Mouse (Mus musculus) layer of hippocampus, adult 2 months (tissue): ENCODE results near the gene Irs3. TPM values are rescaled to one million over a fixed set of nuclear protein-coding genes. Genes with fewer than 3 reads are reported as not detected.

Experiments used
- DNase-seq, 2 experiments: peaks; one replicate each; pipeline ENCODE4 v3.0.0; 2022; ENCODE audit warnings: low spot score in 2 of 2
- H3K27ac ChIP-seq: fragments of 200-600 bp; 2 replicates; pipeline ENCODE4 v1.8.1; 2022
- H3K4me3 ChIP-seq: fragments of 200-600 bp; 2 replicates; pipeline ENCODE4 v1.8.1; 2022; ENCODE audit warnings: mild to moderate bottlenecking
- CTCF ChIP-seq: fragments of 200-600 bp; conservative IDR thresholded peaks from 2 replicates; pipeline ENCODE4 v1.8.1; 2022; ENCODE audit warnings: antibody characterized with exemption, mild to moderate bottlenecking, moderate library complexity
- total RNA-seq, 2 experiments: library from RNA; stranded (reverse); gene quantifications; 2 replicates each; pipeline ENCODE4 v1.2.3; 2021

Gene Irs3
- total RNA-seq, 2 experiments from 2014 or later, result 0.15 TPM; not detected in 1

GRCm38 (mm10) chr5:137609292-137609691, 36.2 kb downstream of the Irs3 start:
- no peak for DNase-seq
- no peak overlapping the region for H3K4me3 ChIP-seq
- no peak for TF ChIP-seq CTCF

GRCm38 (mm10) chr5:137608654-137609190, 36.8 kb downstream of the Irs3 start:
- H3K4me3 ChIP-seq, result no peak overlapping the region
- no peak overlapping the region for H3K27ac ChIP-seq
- no peak for DNase-seq
- TF ChIP-seq CTCF, result no peak

More at GRCm38 (mm10) chr5:137609292-137609691, 36.2 kb downstream of the Irs3 start:
- no peak overlapping the region for H3K27ac ChIP-seq

GRCm38 (mm10) chr5:137607860-137608653, 37.5 kb downstream of the Irs3 start:
- Histone ChIP-seq H3K4me3 (no peak overlapping the region), H3K27ac (no peak overlapping the region)
- no peak for TF ChIP-seq CTCF
- no peak for DNase-seq

GRCm38 (mm10) chr5:137601365-137601729, 44.2 kb downstream of the Irs3 start:
- DNase-seq, result no peak
- H3K27ac ChIP-seq, result peak overlapping the region; percentile 95; the same call in 1 of the 2 replicates
- no peak for TF ChIP-seq CTCF
- peak overlapping the region; percentile 96 for H3K4me3 ChIP-seq

- no peak for TF ChIP-seq CTCF
- Histone ChIP-seq H3K27ac (peak within 1 kb of the TSS; percentile 95), H3K4me3 (peak within 1 kb of the TSS; percentile 96)
- DNase-seq, result peak; percentile 95
These were observed 44.7 kb downstream of the Irs3 start, which contains the start of gene Mospd3 for GRCm38 (mm10) chr5:137600619-137601364. Gene Mospd3 (minus strand): TSS chr5:137601058.

GRCm38 (mm10) chr5:137600281-137600618, 45.3 kb downstream of the Irs3 start:
- Histone ChIP-seq H3K27ac (peak overlapping the region; percentile 95), H3K4me3 (peak overlapping the region; percentile 96)
- peak in 1 of 2 experiments; percentile 23 for DNase-seq
- TF ChIP-seq CTCF, result no peak; the same call in 1 of the 2 replicates

GRCm38 (mm10) chr5:137599600-137599999, 45.9 kb downstream of the Irs3 start:
- H3K27ac ChIP-seq, result 0 out of 2 replicates have a peak overlapping the region, but pooled peaks have one; percentile 95
- TF ChIP-seq CTCF, result no peak
- peak overlapping the region; percentile 96 for H3K4me3 ChIP-seq
- no peak for DNase-seq

GRCm38 (mm10) chr5:137598100-137598826, 47.3 kb downstream of the Irs3 start:
- Histone ChIP-seq H3K27ac (no peak overlapping the region), H3K4me3 (no peak overlapping the region)
- DNase-seq, result no peak
- no peak for TF ChIP-seq CTCF

GRCm38 (mm10) chr5:137597625-137598024, 47.9 kb downstream of the Irs3 start:
- Histone ChIP-seq H3K4me3 (no peak overlapping the region), H3K27ac (no peak overlapping the region)
- no peak for TF ChIP-seq CTCF
- DNase-seq, result no peak

GRCm38 (mm10) chr5:137596601-137597261, 48.8 kb downstream of the Irs3 start:
- Histone ChIP-seq H3K4me3 (no peak overlapping the region), H3K27ac (no peak overlapping the region)
- TF ChIP-seq CTCF, result no peak
- DNase-seq, result no peak

- Histone ChIP-seq H3K4me3 (no peak overlapping the region), H3K27ac (no peak overlapping the region)
- no peak for TF ChIP-seq CTCF
- DNase-seq, result no peak
These were observed 49.6 kb downstream of the Irs3 start for GRCm38 (mm10) chr5:137595921-137596320.

Other genes with a start within 250 kb of the Irs3 start
- under 1 TPM; 0.36 to 0.49 TPM for gene Zan, start 168.7 kb downstream of the Irs3 start, total RNA-seq
- gene Pop7, start 143.2 kb downstream of the Irs3 start, total RNA-seq, result 10 to 100 TPM; 33.8 to 35.1 TPM
- 10 to 100 TPM; 61.9 to 63.5 TPM for gene Gigyf1, start 127.2 kb downstream of the Irs3 start, total RNA-seq
- gene Epo, start 112.5 kb downstream of the Irs3 start, total RNA-seq, result not detected
- 100 to 1,000 TPM; 600 to 607 TPM for gene Gnb2, start 112.2 kb downstream of the Irs3 start, total RNA-seq
- 100 to 1,000 TPM; 138 to 142 TPM for gene Actl6b, start 92.2 kb downstream of the Irs3 start, total RNA-seq
- gene Tfr2, start 75.9 kb downstream of the Irs3 start, total RNA-seq, result 10 to 100 TPM; 16.7 to 20.2 TPM
- 10 to 100 TPM; 26.2 to 29.3 TPM for gene Mospd3, start 44.7 kb downstream of the Irs3 start, total RNA-seq
- gene Pcolce, start 31.9 kb downstream of the Irs3 start, total RNA-seq, result 1 to 10 TPM; 6.1 to 8.4 TPM
- gene Fbxo24, start 16.7 kb downstream of the Irs3 start, total RNA-seq, result under 1 TPM in 1 of 2 experiments, not detected in 1; 0.56 TPM
- 10 to 100 TPM; 25.4 to 28.1 TPM for gene Lrch4, start 16.6 kb downstream of the Irs3 start, total RNA-seq
- gene Gm20605, start 16.5 kb downstream of the Irs3 start, total RNA-seq, result 10 to 100 TPM; 15.5 to 19.7 TPM
- gene Sap25, start 4.4 kb downstream of the Irs3 start, total RNA-seq, result 10 to 100 TPM in 1 of 2 experiments, 1 to 10 TPM in 1; 8.4 to 16.4 TPM
- 10 to 100 TPM; 64.1 to 67.3 TPM for gene Agfg2, start 39.0 kb upstream of the Irs3 start, total RNA-seq
- gene Nyap1, start 95.9 kb upstream of the Irs3 start, total RNA-seq, result 10 to 100 TPM; 70.4 to 72.5 TPM
- 100 to 1,000 TPM; 160 to 174 TPM for gene Tsc22d4, start 100.0 kb upstream of the Irs3 start, total RNA-seq
- gene Ppp1r35, start 133.1 kb upstream of the Irs3 start, total RNA-seq, result 10 to 100 TPM; 19.8 to 25.4 TPM
- 10 to 100 TPM; 43.6 to 49.2 TPM for gene Mepce, start 141.9 kb upstream of the Irs3 start, total RNA-seq
- 1 to 10 TPM; 5.7 to 8.1 TPM for gene Zcwpw1, start 142.1 kb upstream of the Irs3 start, total RNA-seq
- gene Pilra, start 190.6 kb upstream of the Irs3 start, total RNA-seq, result 1 to 10 TPM in 1 of 2 experiments, under 1 TPM in 1; 0.54 to 1.1 TPM
- gene Pilrb1, start 212.4 kb upstream of the Irs3 start, total RNA-seq, result not detected
- gene Pilrb2, start 226.1 kb upstream of the Irs3 start, total RNA-seq, result not detected